ENCODE assay signal across 7 mouse cellular contexts in genomic region chr9:57522114-57522860, GRCm38 (mm10). TPM values are rescaled to one million over a fixed set of nuclear protein-coding genes. Genes with fewer than 3 reads are reported as not detected.
DNase-seq lines count a peak whose midpoint lies in the region; ATAC-seq and TF ChIP-seq lines count a peak whose summit lies in the region.

No protein-coding gene starts in this region.

- no peaks in the 10 kb centered on the region for H3K9me3 ChIP-seq in forebrain, embryonic 10.5 days
- H3K9me3 ChIP-seq in limb, embryonic 13.5 days: no peaks in the 10 kb centered on the region
- H3K9me3 ChIP-seq in stomach, embryonic 16.5 days (replicated peaks; ENCODE audit: control insufficient read depth, low read length): no peaks in the 10 kb centered on the region

- TF ChIP-seq POLR2A in spleen, adult 2 months (IDR thresholded peaks at IDR 0.05; ENCODE audit: low read depth, low read length): no peak

- no peak overlapping the region for H3K27ac ChIP-seq in spleen, adult 2 months (ENCODE audit: insufficient read depth, low read length)
- peak overlapping the region; percentile 98 for H3K27ac ChIP-seq in forebrain, embryonic 10.5 days
- no peak overlapping the region for H3K27ac ChIP-seq in limb, embryonic 13.5 days
- H3K27ac ChIP-seq in stomach, embryonic 16.5 days (ENCODE audit: low read length): peak overlapping the region; percentile 94; the same call in 1 of the 2 replicates

- no peak for TF ChIP-seq CTCF in spleen, adult 2 months (IDR thresholded peaks at IDR 0.05; ENCODE audit: extremely low read depth, insufficient read depth, insufficient read length, insufficient replicate concordance)

- no peaks in the 10 kb centered on the region for H3K36me3 ChIP-seq in spleen, adult 2 months (ENCODE audit: control insufficient read depth, insufficient read depth, low read length)
- 0 out of 2 replicates have a peak, but pooled peaks cover 7% of the 10 kb centered on the region for H3K36me3 ChIP-seq in forebrain, embryonic 10.5 days (replicated peaks)
- no peaks in the 10 kb centered on the region for H3K36me3 ChIP-seq in limb, embryonic 13.5 days
- no peaks in the 10 kb centered on the region for H3K36me3 ChIP-seq in stomach, embryonic 16.5 days (ENCODE audit: control insufficient read depth, insufficient read depth, low read length)

- H3K27me3 ChIP-seq in spleen, adult 2 months (ENCODE audit: control insufficient read depth, insufficient read depth, low read length): no peaks in the 10 kb centered on the region
- no peaks in the 10 kb centered on the region for H3K27me3 ChIP-seq in forebrain, embryonic 10.5 days (ENCODE audit: poor library complexity, severe bottlenecking)
- H3K27me3 ChIP-seq in limb, embryonic 13.5 days: no peaks in the 10 kb centered on the region
- H3K27me3 ChIP-seq in stomach, embryonic 16.5 days (ENCODE audit: control insufficient read depth, insufficient read depth, low read length): no peaks in the 10 kb centered on the region

- H3K4me2 ChIP-seq in limb, embryonic 13.5 days (replicated peaks): peak overlapping the region; percentile 82
- H3K4me2 ChIP-seq in stomach, embryonic 16.5 days (ENCODE audit: low read depth, low read length): peak overlapping the region; percentile 66

- peak overlapping the region; percentile 34 for H3K4me3 ChIP-seq in spleen, adult 2 months (ENCODE audit: extremely low read depth, insufficient read depth, insufficient read length)
- H3K4me3 ChIP-seq in forebrain, embryonic 10.5 days: peak overlapping the region; percentile 99
- peak overlapping the region; percentile 90 for H3K4me3 ChIP-seq in limb, embryonic 13.5 days
- peak overlapping the region; percentile 92 for H3K4me3 ChIP-seq in stomach, embryonic 16.5 days (replicated peaks; ENCODE audit: low read length)

- 32% methylated on average over 7 of the region's 7 CpGs for WGBS in spleen, adult 2 months
- 57% methylated on average over 7 of the region's 7 CpGs for WGBS in forebrain, embryonic 10.5 days
- 35% methylated on average over 7 of the region's 7 CpGs for WGBS in limb, embryonic 13.5 days
- WGBS in stomach, embryonic 16.5 days: 15% methylated on average over 7 of the region's 7 CpGs

- no peak for DNase-seq in spleen, adult 2 months (ENCODE audit: low read depth in 1 of 2, low spot score in 2 of 2)
- no peak for DNase-seq in spleen, postnatal 4 days (ENCODE audit: low spot score in 2 of 2)
- DNase-seq in forebrain, embryonic 10.5 days (ENCODE audit: extremely low spot score, low spot score): no peak
- no peak for DNase-seq in gastrocnemius, postnatal 25 days
- DNase-seq in retina, embryonic 14.5 days (ENCODE audit: low spot score): no peak

- H3K9ac ChIP-seq in limb, embryonic 13.5 days: peak overlapping the region; percentile 93
- H3K9ac ChIP-seq in stomach, embryonic 16.5 days (ENCODE audit: low read length): peak overlapping the region; percentile 89

- H3K4me1 ChIP-seq in spleen, adult 2 months (ENCODE audit: control insufficient read depth, insufficient read depth, insufficient read length): peaks cover 8% of the 10 kb centered on the region
- peaks cover 28% of the 10 kb centered on the region for H3K4me1 ChIP-seq in forebrain, embryonic 10.5 days
- H3K4me1 ChIP-seq in limb, embryonic 13.5 days: peaks cover 18% of the 10 kb centered on the region
- H3K4me1 ChIP-seq in stomach, embryonic 16.5 days (ENCODE audit: control insufficient read depth, insufficient read depth, low read length): peaks cover 11% of the 10 kb centered on the region

- ATAC-seq in limb, embryonic 13.5 days (ENCODE audit: low FRiP score, low read depth): no peak
- no peak for ATAC-seq in stomach, embryonic 16.5 days (ENCODE audit: insufficient read depth, low FRiP score)

RNA-seq across cellular contexts. Expression of gene Cox5a, which starts 1.2 kb away (rescaled TPM):
- polyA plus RNA-seq in spleen, adult 2 months (2012; rRNA removed): 135 and 219 TPM in 2 replicates
- 686 and 693 TPM in 2 replicates for polyA plus RNA-seq in forebrain, embryonic 10.5 days (2016; fragmentation: Nextera tagmentation; extraction: Ambion mirVana)
- 495 and 497 TPM in 2 replicates for polyA plus RNA-seq in limb, embryonic 13.5 days (2015; fragmentation: Nextera tagmentation; extraction: Ambion mirVana)
- 586 and 601 TPM in 2 replicates for polyA plus RNA-seq in stomach, embryonic 16.5 days (2015; fragmentation: Nextera tagmentation; extraction: Ambion mirVana)
- 1,000 to 10,000 TPM; 1,447 to 1,511 TPM for total RNA-seq in gastrocnemius, postnatal 25 days (2021)

RNA-seq across cellular contexts. Expression of gene Fam219b, which starts 15.0 kb away (rescaled TPM):
- 4.1 and 14.5 TPM in 2 replicates for polyA plus RNA-seq in spleen, adult 2 months (2012; rRNA removed)
- polyA plus RNA-seq in forebrain, embryonic 10.5 days (2016; fragmentation: Nextera tagmentation; extraction: Ambion mirVana): 17.7 and 18.7 TPM in 2 replicates
- polyA plus RNA-seq in limb, embryonic 13.5 days (2015; fragmentation: Nextera tagmentation; extraction: Ambion mirVana): 24.2 and 26.8 TPM in 2 replicates
- 17.9 and 19.1 TPM in 2 replicates for polyA plus RNA-seq in stomach, embryonic 16.5 days (2015; fragmentation: Nextera tagmentation; extraction: Ambion mirVana)
- total RNA-seq in gastrocnemius, postnatal 25 days (2021): 1 to 10 TPM; 3.3 to 5.6 TPM

RNA-seq across cellular contexts. Expression of gene Rpp25, which starts 18.5 kb away (rescaled TPM):
- polyA plus RNA-seq in spleen, adult 2 months (2012; rRNA removed): 0.22 and 0.33 TPM in 2 replicates
- polyA plus RNA-seq in forebrain, embryonic 10.5 days (2016; fragmentation: Nextera tagmentation; extraction: Ambion mirVana): 1.2 and 1.4 TPM in 2 replicates
- 0.87 and 1.9 TPM in 2 replicates for polyA plus RNA-seq in limb, embryonic 13.5 days (2015; fragmentation: Nextera tagmentation; extraction: Ambion mirVana)
- polyA plus RNA-seq in stomach, embryonic 16.5 days (2015; fragmentation: Nextera tagmentation; extraction: Ambion mirVana): 4.8 and 5.3 TPM in 2 replicates
- not detected for total RNA-seq in gastrocnemius, postnatal 25 days (2021)

RNA-seq across cellular contexts. Expression of gene Mpi, which starts 30.3 kb away (rescaled TPM):
- polyA plus RNA-seq in spleen, adult 2 months (2012; rRNA removed): 13.0 and 16.7 TPM in 2 replicates
- 63.2 and 66.9 TPM in 2 replicates for polyA plus RNA-seq in forebrain, embryonic 10.5 days (2016; fragmentation: Nextera tagmentation; extraction: Ambion mirVana)
- polyA plus RNA-seq in limb, embryonic 13.5 days (2015; fragmentation: Nextera tagmentation; extraction: Ambion mirVana): 56.3 and 58.8 TPM in 2 replicates
- polyA plus RNA-seq in stomach, embryonic 16.5 days (2015; fragmentation: Nextera tagmentation; extraction: Ambion mirVana): 45.2 and 49.0 TPM in 2 replicates
- total RNA-seq in gastrocnemius, postnatal 25 days (2021): 10 to 100 TPM; 75.1 to 87.6 TPM

RNA-seq across cellular contexts. Expression of gene Scamp2, which starts 38.5 kb away (rescaled TPM):
- polyA plus RNA-seq in spleen, adult 2 months (2012; rRNA removed): 79.2 and 88.4 TPM in 2 replicates
- polyA plus RNA-seq in forebrain, embryonic 10.5 days (2016; fragmentation: Nextera tagmentation; extraction: Ambion mirVana): 51.1 and 52.8 TPM in 2 replicates
- 67.1 and 69.1 TPM in 2 replicates for polyA plus RNA-seq in limb, embryonic 13.5 days (2015; fragmentation: Nextera tagmentation; extraction: Ambion mirVana)
- 98.7 and 105 TPM in 2 replicates for polyA plus RNA-seq in stomach, embryonic 16.5 days (2015; fragmentation: Nextera tagmentation; extraction: Ambion mirVana)
- total RNA-seq in gastrocnemius, postnatal 25 days (2021): 10 to 100 TPM; 31.3 to 36.9 TPM

Comparison
In these comparisons a context has a peak if more than half of its experiments do, and no peak if none do; other contexts are left out.
1. H3K27ac ChIP-seq: peak in forebrain, embryonic 10.5 days (single experiment) and stomach, embryonic 16.5 days (single experiment); none in spleen, adult 2 months (single experiment) and limb, embryonic 13.5 days (single experiment).
2. H3K4me3 ChIP-seq: peak in every context shown above with its lines; median percentile 99 in forebrain, embryonic 10.5 days; 92 in stomach, embryonic 16.5 days; 90 in limb, embryonic 13.5 days; 34 in spleen, adult 2 months.